Mouse (Mus musculus): ENCODE results near the gene Prickle3. TPM values are rescaled to one million over a fixed set of nuclear protein-coding genes. Genes with fewer than 3 reads are reported as not detected.

Gene Prickle3
- total RNA-seq (2015; ENCODE audit: low replicate concordance) (2.5 and 5.0 TPM in 2 replicates), total RNA-seq (2017; ENCODE audit: low replicate concordance) (1.0 and 2.1 TPM in 2 replicates)

GRCm38 (mm10) chrX:7657221-7657639 lies at the start of gene Prickle3:
Prickle3 (plus strand) TSS chrX:7657260.
- ATAC-seq (replicated peaks; ENCODE audit: low FRiP score, poor library complexity, severe bottlenecking): peak; percentile 70

GRCm38 (mm10) chrX:7610035-7610434 lies 47.0 kb upstream of the Prickle3 start:
- no peak for ATAC-seq (replicated peaks; ENCODE audit: low FRiP score, poor library complexity, severe bottlenecking)

GRCm38 (mm10) chrX:7610536-7611258 lies 46.4 kb upstream of the Prickle3 start:
- no peak for ATAC-seq (replicated peaks; ENCODE audit: low FRiP score, poor library complexity, severe bottlenecking)

GRCm38 (mm10) chrX:7617889-7618551 lies 39.0 kb upstream of the Prickle3 start:
- no peak for ATAC-seq (replicated peaks; ENCODE audit: low FRiP score, poor library complexity, severe bottlenecking)

- no peak for ATAC-seq (replicated peaks; ENCODE audit: low FRiP score, poor library complexity, severe bottlenecking)
Observed at GRCm38 (mm10) chrX:7632560-7632959, 24.5 kb upstream of the Prickle3 start.

GRCm38 (mm10) chrX:7635101-7635500 lies 22.0 kb upstream of the Prickle3 start:
- no peak for ATAC-seq (replicated peaks; ENCODE audit: low FRiP score, poor library complexity, severe bottlenecking)

GRCm38 (mm10) chrX:7638401-7639091 lies 18.5 kb upstream of the Prickle3 start, which contains the start of gene Syp:
Syp (plus strand) TSS chrX:7638471.
- ATAC-seq (replicated peaks; ENCODE audit: low FRiP score, poor library complexity, severe bottlenecking): peak; percentile 89

GRCm38 (mm10) chrX:7639536-7640325 lies 17.3 kb upstream of the Prickle3 start:
- no peak for ATAC-seq (replicated peaks; ENCODE audit: low FRiP score, poor library complexity, severe bottlenecking)

- no peak for ATAC-seq (replicated peaks; ENCODE audit: low FRiP score, poor library complexity, severe bottlenecking)
Observed at GRCm38 (mm10) chrX:7640785-7641184, 16.3 kb upstream of the Prickle3 start.

- ATAC-seq (replicated peaks; ENCODE audit: low FRiP score, poor library complexity, severe bottlenecking): no peak
Observed at GRCm38 (mm10) chrX:7645349-7645748, 11.7 kb upstream of the Prickle3 start.

GRCm38 (mm10) chrX:7648671-7649304 lies 8.3 kb upstream of the Prickle3 start:
- ATAC-seq (replicated peaks; ENCODE audit: low FRiP score, poor library complexity, severe bottlenecking): peak; percentile 96

GRCm38 (mm10) chrX:7658031-7658784 lies 1.1 kb downstream of the Prickle3 start:
- no peak for ATAC-seq (replicated peaks; ENCODE audit: low FRiP score, poor library complexity, severe bottlenecking)

GRCm38 (mm10) chrX:7658785-7659589 lies 1.9 kb downstream of the Prickle3 start:
- no peak for ATAC-seq (replicated peaks; ENCODE audit: low FRiP score, poor library complexity, severe bottlenecking)

GRCm38 (mm10) chrX:7661086-7661485 lies 4.0 kb downstream of the Prickle3 start:
- no peak for ATAC-seq (replicated peaks; ENCODE audit: low FRiP score, poor library complexity, severe bottlenecking)

- ATAC-seq (replicated peaks; ENCODE audit: low FRiP score, poor library complexity, severe bottlenecking): no peak
Observed at GRCm38 (mm10) chrX:7662936-7663335, 5.9 kb downstream of the Prickle3 start.

GRCm38 (mm10) chrX:7664791-7665190 lies 7.7 kb downstream of the Prickle3 start:
- ATAC-seq (replicated peaks; ENCODE audit: low FRiP score, poor library complexity, severe bottlenecking): no peak

GRCm38 (mm10) chrX:7665739-7666502 lies 8.9 kb downstream of the Prickle3 start:
- no peak for ATAC-seq (replicated peaks; ENCODE audit: low FRiP score, poor library complexity, severe bottlenecking)

All from erythroblast, adult 5-6 weeks (primary cell).